Mouse (Mus musculus) testis, adult 2 months (tissue): ENCODE measurements around the gene Arv1. TPM values are rescaled to one million over a fixed set of nuclear protein-coding genes. Genes with fewer than 3 reads are reported as not detected.

Experiments used
- H3K27ac ChIP-seq: fragments of 200-500 bp; 2 replicates; pipeline ENCODE4 v1.5.1; 2012; ENCODE audit warnings: low read depth, low read length; ENCODE audit not compliant: control insufficient read depth, insufficient read depth
- H3K27me3 ChIP-seq: fragments of 200-500 bp; 2 replicates; pipeline ENCODE4 v1.6.1; 2012; ENCODE audit warnings: mild to moderate bottlenecking, low read length, moderate library complexity; ENCODE audit not compliant: control insufficient read depth, insufficient read depth
- H3K36me3 ChIP-seq: fragments of 200-500 bp; 2 replicates; pipeline ENCODE4 v1.6.1; 2012; ENCODE audit warnings: mild to moderate bottlenecking, low read length; ENCODE audit not compliant: control insufficient read depth, insufficient read depth
- H3K4me1 ChIP-seq: fragments of 200-500 bp; 2 replicates; pipeline ENCODE4 v1.6.1; 2012; ENCODE audit warnings: low read length; ENCODE audit not compliant: control insufficient read depth, insufficient read depth
- H3K4me3 ChIP-seq: fragments of 200-500 bp; 2 replicates; pipeline ENCODE4 v1.5.1; 2012; ENCODE audit warnings: low read depth, mild to moderate bottlenecking, low read length, moderate library complexity, mixed read lengths; ENCODE audit not compliant: control insufficient read depth
- CTCF ChIP-seq: fragments of 200-500 bp; IDR thresholded peaks from 2 replicates; pipeline ENCODE4 v1.5.1; 2012; ENCODE audit warnings: low read depth, mild to moderate bottlenecking, inconsistent platforms, low read length, moderate library complexity; ENCODE audit not compliant: control insufficient read depth, insufficient read depth, insufficient replicate concordance
- POLR2A ChIP-seq: fragments of 200-500 bp; IDR thresholded peaks from 2 replicates; pipeline ENCODE4 v1.6.1; 2012; ENCODE audit warnings: low read depth, mild to moderate bottlenecking, inconsistent platforms, low read length, moderate library complexity; ENCODE audit not compliant: control insufficient read depth
- polyA plus RNA-seq: library from polyadenylated mRNA; depleted of rRNA; stranded (reverse); fragments of >200 nt; gene quantifications from 2 replicates; pipeline ENCODE4 v1.2.3, GENCODE M21; 2012

The Arv1 gene
- polyA plus RNA-seq, 1 experiment: 14.9 TPM

DNA sequence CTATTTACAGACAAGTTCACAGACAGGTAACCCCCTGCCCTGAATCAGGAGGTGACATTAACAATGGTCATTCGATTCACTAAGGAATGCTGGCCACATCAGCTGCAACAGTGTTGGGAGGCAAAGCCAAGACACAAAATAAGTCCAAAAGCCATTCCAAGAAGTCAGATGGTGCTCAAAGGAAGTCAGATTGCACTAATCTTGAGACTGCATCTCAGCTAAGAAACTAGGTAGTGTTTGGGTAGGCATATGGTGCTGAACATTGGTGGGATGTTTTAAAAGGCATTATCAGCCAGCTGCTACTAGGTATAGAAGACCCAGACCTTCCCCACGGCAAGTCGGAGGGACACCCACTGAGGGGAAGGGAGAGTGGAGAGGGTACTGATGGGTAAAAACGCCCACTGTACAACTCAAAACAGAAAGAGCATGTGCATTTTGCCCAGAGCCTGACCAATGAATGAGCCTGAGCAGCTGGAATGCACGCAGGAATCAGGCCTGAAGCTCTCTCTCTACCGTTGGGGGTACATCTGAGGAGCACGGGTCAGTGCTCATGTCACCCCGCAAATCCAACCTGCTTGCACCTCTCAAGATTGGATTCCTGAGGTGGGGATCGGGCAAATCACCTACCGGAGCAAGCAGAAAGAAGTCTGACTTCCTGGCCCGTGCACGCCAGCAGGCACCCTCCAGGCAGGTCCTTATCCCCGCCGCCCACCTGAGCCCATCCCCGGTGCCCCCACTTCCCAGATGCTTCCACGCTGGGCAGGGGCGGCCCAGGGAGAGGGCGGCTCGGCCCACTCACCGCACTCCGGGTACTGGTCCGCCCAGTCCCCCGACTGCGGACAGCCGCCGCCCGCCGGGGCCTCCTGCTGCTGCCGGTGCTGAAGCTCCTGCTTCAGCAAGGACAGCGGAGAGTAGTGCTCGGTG, 739 bp upstream of the Arv1 start:
- Histone ChIP-seq H3K4me1 (peaks cover 4% of the 10 kb centered on the region), H3K27me3 (no peaks in the 10 kb centered on the region), H3K36me3 (no peaks in the 10 kb centered on the region; the same call in 1 of the 2 replicates), H3K27ac (no peak overlapping the region), H3K4me3 (peak overlapping the region; percentile 77)
- TF ChIP-seq POLR2A: no peak
- TF ChIP-seq CTCF: no peak

DNA sequence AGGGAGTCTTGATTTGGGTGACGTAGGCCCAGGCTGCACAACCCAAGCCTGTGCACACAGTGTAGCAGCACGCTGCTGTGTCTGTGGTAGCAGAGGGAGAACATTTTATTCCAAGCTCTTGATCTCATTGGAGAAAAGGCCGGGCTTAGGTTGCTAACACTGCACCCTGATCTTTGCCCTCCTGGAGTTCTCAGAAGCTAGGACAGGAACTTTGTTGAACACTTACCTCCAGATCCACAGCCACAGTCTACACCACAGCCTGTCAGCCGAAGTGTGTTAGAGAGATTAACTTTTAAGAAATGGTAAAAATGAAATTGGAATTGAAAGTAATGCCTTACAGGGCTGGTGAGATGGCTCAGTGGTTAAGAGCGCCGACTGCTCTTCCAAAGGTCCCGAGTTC, 2.4 kb downstream of the Arv1 start:
- H3K4me1 ChIP-seq: peaks cover 4% of the 10 kb centered on the region
- H3K27ac ChIP-seq: no peak overlapping the region
- H3K4me3 ChIP-seq: no peak overlapping the region
- H3K36me3 ChIP-seq: no peaks in the 10 kb centered on the region; the same call in none of the 2 replicates
- no peak for TF ChIP-seq POLR2A
- no peak for TF ChIP-seq CTCF
- H3K27me3 ChIP-seq: no peaks in the 10 kb centered on the region

DNA sequence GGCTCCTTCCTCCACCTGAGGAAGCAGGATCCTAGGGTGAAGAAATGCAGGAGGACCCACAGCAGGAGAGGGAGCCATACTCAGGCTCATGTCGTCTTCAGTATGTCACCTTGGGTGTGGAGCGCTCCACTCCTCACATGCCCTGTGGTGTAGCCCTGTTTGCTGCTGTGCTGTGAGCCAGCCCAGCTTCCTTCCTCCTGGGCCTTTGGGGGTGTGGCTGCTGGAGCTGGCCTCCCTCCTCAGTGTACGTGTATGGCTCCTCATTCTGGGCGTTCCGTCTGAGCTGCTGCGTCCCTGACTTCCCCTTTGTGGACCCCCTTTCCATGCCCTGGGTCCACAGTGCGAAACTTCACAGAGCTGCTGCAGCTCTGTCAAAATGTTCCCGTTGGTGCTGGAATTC, 10.9 kb downstream of the Arv1 start:
- Histone ChIP-seq H3K27ac (no peak overlapping the region), H3K4me1 (no peaks in the 10 kb centered on the region), H3K4me3 (no peak overlapping the region), H3K36me3 (peaks cover 3% of the 10 kb centered on the region), H3K27me3 (no peaks in the 10 kb centered on the region)
- TF ChIP-seq CTCF: no peak

DNA sequence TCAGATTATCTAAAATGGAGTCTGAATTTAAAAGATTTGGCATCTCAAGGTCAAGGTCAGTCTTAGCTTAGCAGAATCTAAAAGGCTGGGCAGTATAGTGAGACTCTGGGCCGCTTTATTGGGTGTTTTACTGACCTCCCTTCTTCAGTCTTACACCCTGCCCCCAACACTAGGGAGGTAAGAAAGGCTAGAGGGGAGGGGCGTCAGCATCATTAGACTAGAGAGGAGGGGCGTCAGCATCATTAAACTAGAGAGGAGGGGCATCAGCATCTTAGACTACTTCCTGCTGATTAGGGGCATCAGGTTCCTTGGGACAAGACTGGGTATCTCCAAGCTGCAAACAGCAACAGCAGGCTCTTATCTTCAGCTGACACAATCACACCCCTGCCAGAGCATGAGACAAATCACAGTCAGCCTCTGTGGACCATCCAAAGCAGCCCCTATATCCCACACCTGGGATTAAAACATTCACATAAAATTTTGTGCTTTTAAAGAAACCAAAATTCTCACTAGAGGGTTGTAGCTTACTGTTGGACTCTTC, 13.5 kb downstream of the Arv1 start:
- H3K36me3 ChIP-seq: peaks cover 3% of the 10 kb centered on the region
- H3K27ac ChIP-seq: no peak overlapping the region
- H3K4me1 ChIP-seq: no peaks in the 10 kb centered on the region
- H3K27me3 ChIP-seq: no peaks in the 10 kb centered on the region
- H3K4me3 ChIP-seq: no peak overlapping the region
- no peak for TF ChIP-seq POLR2A
- TF ChIP-seq CTCF: no peak

DNA sequence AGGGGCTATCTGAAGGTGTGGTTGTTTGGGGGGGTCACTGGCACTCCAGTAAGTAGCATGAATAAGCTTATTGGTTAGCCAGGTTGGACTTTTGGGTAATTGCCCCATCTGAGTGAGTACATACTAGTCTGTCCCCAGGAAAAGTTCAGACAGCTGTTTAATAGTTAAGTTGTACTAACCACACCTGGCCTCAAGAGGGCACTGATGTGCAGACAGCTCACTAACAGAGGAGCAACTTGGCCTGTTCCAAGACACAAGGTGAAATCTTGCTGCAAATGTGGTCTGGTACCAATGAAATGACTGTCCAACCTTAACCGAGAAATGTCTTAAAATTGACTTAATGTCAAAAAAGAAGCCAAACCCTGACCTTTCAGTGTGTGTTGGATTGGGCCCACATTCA, 17.3 kb downstream of the Arv1 start:
- Histone ChIP-seq H3K27ac (no peak overlapping the region), H3K4me3 (no peak overlapping the region), H3K36me3 (peaks cover 1% of the 10 kb centered on the region; the same call in 1 of the 2 replicates), H3K4me1 (no peaks in the 10 kb centered on the region), H3K27me3 (no peaks in the 10 kb centered on the region)
- no peak; the same call in 1 of the 2 replicates for TF ChIP-seq CTCF
- TF ChIP-seq POLR2A: no peak

DNA sequence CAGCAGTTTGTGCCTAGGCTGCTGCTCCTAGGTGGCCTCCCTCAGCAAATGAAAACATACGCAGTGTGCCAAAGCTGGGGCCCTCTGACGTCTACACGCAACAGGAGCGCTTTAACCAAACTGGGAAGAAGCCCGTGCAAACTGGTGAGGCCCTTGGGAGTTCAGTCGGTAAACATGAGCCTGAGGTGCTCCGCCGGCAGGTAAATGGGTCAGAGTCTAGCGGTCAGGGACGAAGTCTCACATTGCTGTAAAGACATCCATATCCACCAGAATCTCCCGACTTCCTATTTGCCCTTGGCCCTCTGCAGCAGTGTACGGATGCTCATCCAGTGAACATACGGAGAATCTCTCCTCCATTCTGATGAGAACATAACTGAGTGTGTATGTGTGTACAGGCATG, 24.7 kb downstream of the Arv1 start:
- Histone ChIP-seq H3K4me1 (peaks cover 8% of the 10 kb centered on the region), H3K27ac (no peak overlapping the region), H3K27me3 (no peaks in the 10 kb centered on the region; the same call in 1 of the 2 replicates), H3K4me3 (no peak overlapping the region), H3K36me3 (no peaks in the 10 kb centered on the region)
- TF ChIP-seq POLR2A (no peak), CTCF (no peak)

DNA sequence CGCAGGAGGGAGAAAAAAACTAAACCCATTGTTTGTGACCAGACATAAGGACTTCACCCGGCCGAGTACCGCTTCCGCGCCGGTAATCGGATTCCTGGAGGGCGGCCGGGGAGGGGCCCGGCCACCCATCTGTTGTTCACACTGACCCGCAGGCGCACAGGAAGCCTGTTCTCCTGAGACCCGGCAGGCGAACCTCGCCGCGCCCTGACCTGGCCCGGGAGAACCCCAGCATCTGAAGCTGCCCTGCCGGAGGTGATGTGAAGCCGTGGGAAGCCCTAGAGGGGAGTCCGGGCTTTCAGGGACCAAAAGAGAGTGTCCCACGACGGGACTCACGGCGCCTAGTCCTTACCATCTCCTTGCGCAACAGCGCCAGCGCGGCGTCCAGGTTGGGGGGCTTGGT, 29.3 kb downstream of the Arv1 start:
- no peak overlapping the region; the same call in 1 of the 2 replicates for H3K4me3 ChIP-seq
- H3K27me3 ChIP-seq: no peaks in the 10 kb centered on the region; the same call in 1 of the 2 replicates
- H3K27ac ChIP-seq: no peak overlapping the region
- no peak for TF ChIP-seq CTCF
- no peak for TF ChIP-seq POLR2A
- H3K36me3 ChIP-seq: no peaks in the 10 kb centered on the region
- peaks cover 13% of the 10 kb centered on the region for H3K4me1 ChIP-seq
